Mouse (Mus musculus): ENCODE measurements around the gene Ckmt2. TPM values are rescaled to one million over a fixed set of nuclear protein-coding genes. Genes with fewer than 3 reads are reported as not detected.

Ckmt2 gene
- not detected for polyA plus RNA-seq (2015; fragmentation: Illumina TruSeq; extraction: RNeasy Lipid Tissue Mini Kit (QIAGEN cat#74804); ENCODE audit: low read depth, low replicate concordance)

GRCm38 (mm10) chr13:91876741-91877349 lies at the start of gene Ckmt2:
Gene Ckmt2 (minus strand): TSS chr13:91876885.

GRCm38 (mm10) chr13:91807155-91807839 lies 69.4 kb downstream of the Ckmt2 start, which contains the start of gene Zcchc9:
Gene Zcchc9 (minus strand): TSS chr13:91807705.

Other genes with a start within 250 kb of the Ckmt2 start
- gene Acot12, start 135.4 kb downstream of the Ckmt2 start, polyA plus RNA-seq (2015; fragmentation: Illumina TruSeq; extraction: RNeasy Lipid Tissue Mini Kit (QIAGEN cat#74804); ENCODE audit: low read depth, low replicate concordance) = 0.76 TPM
- gene Zcchc9, start 69.2 kb downstream of the Ckmt2 start, polyA plus RNA-seq (2015; fragmentation: Illumina TruSeq; extraction: RNeasy Lipid Tissue Mini Kit (QIAGEN cat#74804); ENCODE audit: low read depth, low replicate concordance) = 15.6 TPM